Mouse (Mus musculus): ENCODE data around the gene Pjvk. TPM values are rescaled to one million over a fixed set of nuclear protein-coding genes. Genes with fewer than 3 reads are reported as not detected.

Gene Pjvk
- polyA plus RNA-seq, 1 experiment from 2014 or later: 0.65 TPM

GRCm38 (mm10) chr2:76639637-76640036 is 8.6 kb upstream of the Pjvk start:
- Histone ChIP-seq H3K9ac (replicated peaks) (no peak overlapping the region), H3K4me1 (no peaks in the 10 kb centered on the region), H3K9me3 (replicated peaks) (no peaks in the 10 kb centered on the region), H3K4me2 (no peak overlapping the region), H3K4me3 (replicated peaks) (no peak overlapping the region), H3K27ac (replicated peaks) (no peak overlapping the region), H3K36me3 (peaks cover 60% of the 10 kb centered on the region), H3K27me3 (replicated peaks) (no peaks in the 10 kb centered on the region)
- no peak for ATAC-seq (ENCODE audit: low FRiP score)
- WGBS: 92% methylated on average over 2 of the region's 2 CpGs

GRCm38 (mm10) chr2:76643801-76644200 is 4.5 kb upstream of the Pjvk start:
- no peak overlapping the region for H3K4me2 ChIP-seq
- H3K9ac ChIP-seq (replicated peaks): no peak overlapping the region
- H3K4me1 ChIP-seq: peaks cover 23% of the 10 kb centered on the region
- no peaks in the 10 kb centered on the region for H3K27me3 ChIP-seq (replicated peaks)
- no peak overlapping the region for H3K27ac ChIP-seq (replicated peaks)
- no peak for ATAC-seq (ENCODE audit: low FRiP score)
- peaks cover 28% of the 10 kb centered on the region for H3K36me3 ChIP-seq
- no peaks in the 10 kb centered on the region for H3K9me3 ChIP-seq (replicated peaks)
- H3K4me3 ChIP-seq (replicated peaks): no peak overlapping the region

- Histone ChIP-seq H3K27me3 (replicated peaks) (no peaks in the 10 kb centered on the region), H3K9me3 (replicated peaks) (no peaks in the 10 kb centered on the region), H3K4me3 (replicated peaks) (peak overlapping the region; percentile 86), H3K36me3 (peaks cover 6% of the 10 kb centered on the region), H3K9ac (replicated peaks) (peak overlapping the region; percentile 85), H3K27ac (replicated peaks) (peak overlapping the region; percentile 96), H3K4me1 (peaks cover 25% of the 10 kb centered on the region), H3K4me2 (peak overlapping the region; percentile 75)
- peak; percentile 65 for ATAC-seq (ENCODE audit: low FRiP score)
- under 1% methylated on average over 27 of the region's 32 CpGs for WGBS
Measured at GRCm38 (mm10) chr2:76647441-76647869, 821 bp upstream of the Pjvk start.

- H3K36me3 ChIP-seq: no peaks in the 10 kb centered on the region
- WGBS: 31% methylated on average over 13 of the region's 13 CpGs
- H3K4me3 ChIP-seq (replicated peaks): peak overlapping the region; percentile 86
- peak; percentile 40 for ATAC-seq (ENCODE audit: low FRiP score)
- H3K27me3 ChIP-seq (replicated peaks): no peaks in the 10 kb centered on the region
- H3K27ac ChIP-seq (replicated peaks): peak overlapping the region; percentile 96
- peaks cover 25% of the 10 kb centered on the region for H3K4me1 ChIP-seq
- peak overlapping the region; percentile 51 for H3K9ac ChIP-seq (replicated peaks)
- no peaks in the 10 kb centered on the region for H3K9me3 ChIP-seq (replicated peaks)
- peak overlapping the region; percentile 75 for H3K4me2 ChIP-seq
Measured at GRCm38 (mm10) chr2:76648666-76649141, 428 bp downstream of the Pjvk start.

GRCm38 (mm10) chr2:76653070-76653469 is 4.8 kb downstream of the Pjvk start:
- Histone ChIP-seq H3K4me2 (no peak overlapping the region), H3K36me3 (no peaks in the 10 kb centered on the region), H3K27ac (replicated peaks) (no peak overlapping the region), H3K4me3 (replicated peaks) (no peak overlapping the region), H3K9ac (replicated peaks) (no peak overlapping the region), H3K27me3 (replicated peaks) (no peaks in the 10 kb centered on the region), H3K9me3 (replicated peaks) (no peaks in the 10 kb centered on the region), H3K4me1 (peaks cover 6% of the 10 kb centered on the region)
- 95% methylated on average over 4 of the region's 4 CpGs for WGBS
- ATAC-seq (ENCODE audit: low FRiP score): no peak

- no peak overlapping the region for H3K4me2 ChIP-seq
- H3K9me3 ChIP-seq (replicated peaks): no peaks in the 10 kb centered on the region
- ATAC-seq (ENCODE audit: low FRiP score): no peak
- H3K27ac ChIP-seq (replicated peaks): no peak overlapping the region
- H3K4me1 ChIP-seq: no peaks in the 10 kb centered on the region
- H3K9ac ChIP-seq (replicated peaks): no peak overlapping the region
- H3K27me3 ChIP-seq (replicated peaks): no peaks in the 10 kb centered on the region
- WGBS: 75% methylated on average over 5 of the region's 5 CpGs
- H3K36me3 ChIP-seq: no peaks in the 10 kb centered on the region
- H3K4me3 ChIP-seq (replicated peaks): no peak overlapping the region
Measured at GRCm38 (mm10) chr2:76654646-76655045, 6.4 kb downstream of the Pjvk start.

- H3K4me3 ChIP-seq (replicated peaks): no peak overlapping the region
- H3K27ac ChIP-seq (replicated peaks): no peak overlapping the region
- H3K36me3 ChIP-seq: no peaks in the 10 kb centered on the region
- H3K4me2 ChIP-seq: no peak overlapping the region
- ATAC-seq (ENCODE audit: low FRiP score): no peak
- no peaks in the 10 kb centered on the region for H3K9me3 ChIP-seq (replicated peaks)
- no peak overlapping the region for H3K9ac ChIP-seq (replicated peaks)
- H3K27me3 ChIP-seq (replicated peaks): no peaks in the 10 kb centered on the region
- WGBS: 73% methylated on average over 3 of the region's 3 CpGs
- no peaks in the 10 kb centered on the region for H3K4me1 ChIP-seq
Measured at GRCm38 (mm10) chr2:76655444-76655843, 7.2 kb downstream of the Pjvk start.

- Histone ChIP-seq H3K36me3 (no peaks in the 10 kb centered on the region), H3K9me3 (replicated peaks) (no peaks in the 10 kb centered on the region), H3K4me1 (no peaks in the 10 kb centered on the region), H3K27ac (replicated peaks) (no peak overlapping the region), H3K4me3 (replicated peaks) (no peak overlapping the region), H3K4me2 (no peak overlapping the region), H3K27me3 (replicated peaks) (no peaks in the 10 kb centered on the region), H3K9ac (replicated peaks) (no peak overlapping the region)
- ATAC-seq (ENCODE audit: low FRiP score): no peak
- 19% methylated on average over 1 of the region's 1 CpGs for WGBS
Measured at GRCm38 (mm10) chr2:76655982-76656381, 7.7 kb downstream of the Pjvk start.

GRCm38 (mm10) chr2:76658551-76658950 is 10.3 kb downstream of the Pjvk start:
- no peak overlapping the region for H3K4me3 ChIP-seq (replicated peaks)

GRCm38 (mm10) chr2:76659419-76659818 is 11.1 kb downstream of the Pjvk start:
- no peaks in the 10 kb centered on the region for H3K9me3 ChIP-seq (replicated peaks)
- H3K9ac ChIP-seq (replicated peaks): no peak overlapping the region
- H3K36me3 ChIP-seq: peaks cover 10% of the 10 kb centered on the region; the same call in 1 of the 2 replicates
- 46% methylated on average over 6 of the region's 8 CpGs for WGBS
- ATAC-seq (ENCODE audit: low FRiP score): no peak
- no peak overlapping the region for H3K4me3 ChIP-seq (replicated peaks)
- H3K27me3 ChIP-seq (replicated peaks): no peaks in the 10 kb centered on the region
- H3K4me1 ChIP-seq: no peaks in the 10 kb centered on the region
- H3K27ac ChIP-seq (replicated peaks): no peak overlapping the region
- H3K4me2 ChIP-seq: no peak overlapping the region

More at GRCm38 (mm10) chr2:76658551-76658950, 10.3 kb downstream of the Pjvk start:
- no peak for ATAC-seq (ENCODE audit: low FRiP score)
- Histone ChIP-seq H3K4me1 (no peaks in the 10 kb centered on the region), H3K4me2 (no peak overlapping the region), H3K9me3 (replicated peaks) (no peaks in the 10 kb centered on the region), H3K27ac (replicated peaks) (no peak overlapping the region), H3K27me3 (replicated peaks) (no peaks in the 10 kb centered on the region), H3K9ac (replicated peaks) (no peak overlapping the region), H3K36me3 (0 out of 2 replicates have a peak, but pooled peaks cover 4% of the 10 kb centered on the region)
- whole genome bisulfite sequencing: 79% methylated on average over 13 of the region's 13 CpGs

GRCm38 (mm10) chr2:76665531-76665930 is 17.3 kb downstream of the Pjvk start:
- Histone ChIP-seq H3K9ac (replicated peaks) (no peak overlapping the region), H3K27ac (replicated peaks) (no peak overlapping the region), H3K4me1 (peaks cover 4% of the 10 kb centered on the region; the same call in 1 of the 2 replicates), H3K9me3 (replicated peaks) (no peaks in the 10 kb centered on the region), H3K36me3 (peaks cover 22% of the 10 kb centered on the region), H3K4me2 (no peak overlapping the region), H3K4me3 (replicated peaks) (no peak overlapping the region), H3K27me3 (replicated peaks) (no peaks in the 10 kb centered on the region)
- WGBS: 97% methylated on average over 7 of the region's 7 CpGs
- ATAC-seq (ENCODE audit: low FRiP score): no peak

GRCm38 (mm10) chr2:76667200-76667599 is 18.9 kb downstream of the Pjvk start:
- Histone ChIP-seq H3K36me3 (peaks cover 22% of the 10 kb centered on the region), H3K4me1 (peaks cover 11% of the 10 kb centered on the region), H3K27me3 (replicated peaks) (no peaks in the 10 kb centered on the region), H3K9ac (replicated peaks) (no peak overlapping the region), H3K4me2 (no peak overlapping the region), H3K4me3 (replicated peaks) (no peak overlapping the region), H3K9me3 (replicated peaks) (no peaks in the 10 kb centered on the region), H3K27ac (replicated peaks) (no peak overlapping the region)
- WGBS: 86% methylated on average over 5 of the region's 5 CpGs
- no peak for ATAC-seq (ENCODE audit: low FRiP score)

Measured in neural tube, embryonic 15.5 days (tissue).